Mouse (Mus musculus): ENCODE measurements around the gene Tmem97.

Tmem97 gene

DNA sequence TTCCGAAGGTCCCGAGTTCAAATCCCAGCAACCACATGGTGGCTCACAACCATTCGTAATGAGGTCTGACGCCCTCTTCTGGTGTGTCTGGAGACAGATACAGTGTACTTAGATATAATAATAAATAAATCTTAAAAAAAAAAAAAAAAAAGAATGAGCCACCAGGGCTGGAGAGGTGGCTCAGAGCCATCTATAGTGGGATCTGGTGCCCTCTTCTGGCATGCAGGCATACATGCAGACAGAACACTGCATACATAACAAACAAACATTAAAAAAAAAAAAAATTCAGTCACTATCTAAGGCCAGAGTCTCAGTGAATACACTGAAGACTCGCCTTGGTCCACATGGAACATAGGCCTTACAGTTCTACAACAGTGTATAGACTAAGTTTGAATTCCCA lies 41.4 kb downstream of the Tmem97 start:
- no peak for DNase-seq

DNA sequence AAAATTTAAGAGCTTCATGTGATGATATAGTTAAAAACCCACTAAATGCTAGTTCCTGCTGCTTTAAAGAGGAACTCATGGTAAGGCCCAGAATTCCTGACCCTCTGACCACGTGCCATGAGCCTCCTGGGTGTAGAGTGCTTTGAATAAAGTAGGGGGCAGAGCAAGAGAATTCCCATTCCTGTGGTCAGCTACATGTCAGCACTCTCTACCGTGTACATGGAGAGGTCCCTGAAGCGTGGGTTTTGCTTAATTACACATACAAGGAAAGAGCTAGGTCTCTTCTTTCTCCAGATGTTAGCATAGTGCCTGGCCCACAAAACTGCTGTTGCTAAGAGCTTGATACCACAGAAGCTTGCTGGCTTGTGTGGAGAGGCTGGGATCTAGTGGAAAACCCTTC lies 45.1 kb downstream of the Tmem97 start:
- DNase-seq = no peak

DNA sequence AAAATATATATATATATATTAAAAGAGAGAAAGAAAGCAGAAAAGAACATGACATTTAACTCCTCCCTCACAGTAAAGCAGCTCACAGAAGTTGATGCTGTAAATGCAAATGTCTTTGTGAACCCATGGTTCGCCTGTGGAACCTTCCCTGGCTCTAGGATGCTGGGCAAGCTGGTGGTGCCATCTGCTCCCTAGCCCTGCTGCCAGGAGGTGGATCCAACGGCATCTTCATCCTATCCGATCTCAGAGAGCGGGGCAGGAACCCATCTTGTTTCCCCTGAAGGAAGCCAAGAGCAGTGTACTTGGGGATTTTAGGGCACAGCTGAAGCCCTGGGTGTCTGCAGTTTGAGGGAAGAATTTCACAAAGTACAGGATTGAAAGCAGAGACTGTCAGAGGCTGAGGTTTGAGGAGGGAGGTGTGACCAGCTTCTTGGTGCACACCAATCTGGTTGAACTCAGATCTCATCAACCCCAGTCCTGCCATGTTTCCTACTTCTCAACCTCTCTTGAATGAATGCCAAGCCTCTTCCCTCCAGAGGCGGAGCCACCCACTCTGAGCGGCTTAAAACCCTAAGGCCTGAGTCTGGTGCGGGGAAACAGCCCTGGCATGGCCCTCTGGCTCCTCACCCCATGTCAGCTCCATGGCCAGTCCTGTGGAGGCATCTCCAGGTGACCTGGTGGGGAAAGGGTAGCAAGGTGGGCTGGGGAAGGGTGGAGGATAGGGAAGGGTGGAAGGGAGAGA lies 47.5 kb downstream of the Tmem97 start, which contains the start of gene Sebox:
Gene Sebox (plus strand): TSS at position 539 of the 742 bp plus-strand sequence.
- DNase-seq = no peak

DNA sequence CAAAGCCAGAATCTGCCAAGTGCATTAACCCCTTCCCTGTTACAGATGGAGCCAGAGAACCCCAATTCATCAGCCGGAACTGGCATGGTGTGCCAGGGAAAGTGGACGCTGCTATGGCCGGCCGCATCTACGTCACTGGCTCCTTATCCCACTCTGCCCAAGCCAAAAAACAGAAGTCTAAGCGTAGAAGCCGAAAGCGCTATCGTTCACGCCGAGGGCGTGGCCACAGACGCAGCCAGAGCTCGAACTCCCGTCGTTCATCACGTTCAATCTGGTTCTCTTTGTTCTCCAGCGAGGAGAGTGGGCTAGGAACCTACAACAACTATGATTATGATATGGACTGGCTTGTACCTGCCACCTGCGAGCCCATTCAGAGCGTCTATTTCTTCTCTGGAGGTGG lies 49.0 kb downstream of the Tmem97 start:
- no peak for DNase-seq

DNA sequence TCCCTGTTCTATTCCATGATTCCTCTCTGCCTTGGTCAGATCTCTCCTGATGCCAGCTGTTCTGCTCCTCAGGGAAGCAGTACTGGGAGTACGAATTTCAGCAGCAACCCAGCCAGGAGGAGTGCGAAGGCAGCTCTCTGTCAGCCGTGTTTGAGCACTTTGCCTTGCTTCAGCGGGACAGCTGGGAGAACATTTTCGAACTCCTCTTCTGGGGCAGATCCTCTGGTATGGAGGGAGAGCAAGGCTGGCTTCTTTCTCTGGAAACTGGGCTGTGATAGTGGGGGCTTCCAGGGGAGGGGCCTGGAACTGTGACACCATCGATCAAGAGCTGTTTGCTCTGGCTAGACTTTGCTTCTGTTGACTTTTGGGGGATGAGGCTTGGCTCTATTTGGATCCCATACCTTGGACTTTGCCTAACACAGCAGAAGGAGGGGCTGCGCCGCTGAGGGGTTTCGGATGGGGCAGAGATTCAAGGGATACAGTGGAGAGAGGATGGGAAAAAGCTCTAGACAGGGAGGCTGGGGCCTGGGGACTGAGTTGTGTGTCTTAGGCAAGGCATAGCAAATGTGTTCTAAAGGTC lies 49.9 kb downstream of the Tmem97 start:
- DNase-seq = no peak

DNA sequence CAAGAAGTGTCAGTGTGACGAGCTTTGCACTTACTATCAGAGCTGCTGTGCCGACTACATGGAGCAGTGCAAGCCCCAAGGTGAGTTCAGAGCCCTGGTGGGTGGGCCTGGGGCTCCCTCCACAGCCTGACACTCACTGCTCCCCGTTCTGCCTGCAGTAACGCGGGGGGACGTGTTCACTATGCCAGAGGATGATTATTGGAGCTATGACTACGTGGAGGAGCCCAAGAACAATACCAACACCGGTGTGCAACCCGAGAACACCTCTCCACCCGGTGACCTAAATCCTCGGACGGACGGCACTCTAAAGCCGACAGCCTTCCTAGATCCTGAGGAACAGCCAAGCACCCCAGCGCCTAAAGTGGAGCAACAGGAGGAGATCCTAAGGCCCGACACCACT lies 51.0 kb downstream of the Tmem97 start:
- no peak for DNase-seq

DNA sequence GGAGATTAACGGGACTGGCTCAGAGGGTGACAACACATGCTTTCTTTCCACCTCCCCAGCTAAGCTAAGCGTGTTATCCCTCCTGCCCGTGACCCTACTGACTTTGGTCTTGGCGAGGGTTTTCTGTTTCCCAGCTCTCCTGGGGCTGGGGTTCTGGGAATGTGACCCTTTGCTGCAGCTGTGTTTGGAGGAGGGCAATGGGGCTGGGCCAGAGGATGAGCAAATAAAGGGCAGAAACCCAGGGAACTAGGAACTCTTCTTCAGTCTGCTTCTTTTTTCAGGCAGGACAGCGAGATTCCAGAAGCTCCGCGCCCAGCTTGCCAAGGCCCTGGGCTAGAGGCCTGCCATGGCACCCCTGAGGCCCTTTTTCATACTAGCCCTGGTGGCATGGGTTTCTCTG lies 51.6 kb downstream of the Tmem97 start, which contains the start of gene Vtn:
Gene Vtn (plus strand): TSS at position 88 of the 400 bp plus-strand sequence.
- DNase-seq = no peak

DNA sequence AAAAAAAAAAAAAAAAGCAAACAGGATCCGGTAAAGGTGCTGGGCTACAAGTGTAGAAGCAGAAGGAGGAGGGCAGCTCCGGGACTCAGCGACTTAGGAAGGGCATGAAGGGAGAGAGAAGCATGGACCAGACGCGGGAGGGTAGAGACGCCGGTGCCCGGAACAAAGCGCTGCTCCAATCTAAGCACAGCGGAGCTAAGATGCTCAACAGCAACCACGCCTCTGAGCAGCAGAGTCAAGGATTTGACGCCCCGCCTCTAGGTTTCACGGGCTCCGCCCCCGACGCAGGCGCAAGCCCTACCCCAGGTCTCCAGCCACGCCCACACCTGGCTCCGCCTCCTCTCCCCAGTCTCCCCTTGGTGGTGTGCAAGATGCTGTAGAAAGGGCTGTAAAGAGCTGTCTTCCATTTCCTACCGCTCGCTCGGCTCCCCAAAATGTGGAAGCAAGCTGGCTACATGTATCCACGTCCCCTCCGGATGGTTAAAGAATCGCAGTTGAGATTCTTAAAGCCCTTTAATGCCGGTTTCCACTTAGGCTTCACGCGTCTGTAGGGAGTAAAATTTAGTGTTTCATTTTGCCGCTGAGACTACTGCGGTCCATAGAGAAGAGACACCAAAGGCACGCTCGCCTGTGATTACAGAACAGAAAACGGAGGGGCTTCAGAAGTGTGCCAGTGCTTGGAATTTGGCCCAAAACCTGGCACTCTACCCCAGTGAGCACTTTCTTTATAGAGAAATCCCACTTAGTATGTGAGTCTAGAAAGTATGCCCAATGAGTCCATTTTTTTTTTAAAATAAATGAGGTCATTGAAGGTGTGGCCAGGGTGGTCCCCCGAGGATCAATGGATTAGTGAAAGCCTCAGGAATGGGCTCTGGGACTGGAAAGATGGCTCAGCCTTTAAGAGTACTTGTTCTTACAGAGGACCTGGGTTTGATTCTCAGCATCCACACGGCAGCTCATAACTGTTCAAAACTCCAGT lies 52.7 kb downstream of the Tmem97 start, which contains the start of gene Sarm1:
Gene Sarm1 (minus strand): TSS at position 211 of the 979 bp plus-strand sequence.
- peak; percentile 91 to 94 for DNase-seq

DNA sequence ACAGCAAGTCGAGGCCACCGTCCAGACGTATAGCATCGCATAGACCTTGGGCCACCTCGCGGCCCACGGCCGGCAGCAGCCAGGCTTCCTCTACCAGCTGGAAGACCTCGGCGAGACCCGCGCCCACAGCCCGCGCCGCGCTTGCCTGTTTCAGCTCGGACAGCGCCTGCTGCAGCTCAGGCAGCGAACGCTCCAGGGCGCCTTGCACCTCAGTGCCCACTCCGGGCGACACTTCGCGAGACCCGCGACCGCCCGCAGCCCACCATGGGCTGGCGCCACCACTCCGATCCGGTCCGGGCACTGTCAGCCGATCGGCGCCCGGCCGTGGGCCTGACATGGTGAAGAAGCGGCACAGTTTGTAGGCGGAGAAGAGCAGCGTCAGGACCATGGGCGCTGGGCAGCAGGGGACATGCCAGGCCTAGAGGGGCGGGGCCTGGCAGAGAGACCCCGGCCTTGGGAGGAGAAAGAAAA lies 53.5 kb downstream of the Tmem97 start:
- no peak for DNase-seq

DNA sequence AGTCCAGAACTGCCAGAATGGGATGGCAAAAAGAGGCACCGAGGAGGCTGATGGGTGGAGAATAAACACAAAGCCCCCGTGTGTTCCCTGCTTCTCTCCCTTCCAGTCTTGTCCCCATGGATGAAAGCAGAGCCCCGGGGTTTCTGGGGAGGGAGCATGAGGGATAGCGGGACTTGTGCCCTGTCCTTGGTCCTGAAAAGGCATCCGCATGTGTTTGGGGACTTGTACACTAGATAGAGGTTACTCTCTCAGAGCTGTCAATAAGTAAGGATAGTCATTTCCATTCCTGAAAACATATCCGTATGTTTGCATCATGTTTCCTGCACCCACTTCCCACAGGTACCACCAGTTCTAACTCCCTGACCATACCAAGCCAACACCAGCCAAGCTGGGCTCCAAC lies 54.7 kb downstream of the Tmem97 start:
- DNase-seq = no peak
